Mouse (Mus musculus) right cerebral cortex, adult 2 months (tissue): ENCODE results near the gene Crym.

ENCODE experiments used
- DNase-seq, 2 experiments: peaks; one replicate each; pipeline ENCODE4 v3.0.0; 2021 to 2022; ENCODE audit warnings: low spot score in 2 of 2

Crym gene

GRCm38 (mm10) chr7:120201771-120202170 lies at the start of gene Crym:
Gene Crym (minus strand): TSS chr7:120202111.
- peak; percentile 29 to 41 for DNase-seq

GRCm38 (mm10) chr7:120241092-120241491 lies 39.2 kb upstream of the Crym start:
- no peak for DNase-seq

DNA sequence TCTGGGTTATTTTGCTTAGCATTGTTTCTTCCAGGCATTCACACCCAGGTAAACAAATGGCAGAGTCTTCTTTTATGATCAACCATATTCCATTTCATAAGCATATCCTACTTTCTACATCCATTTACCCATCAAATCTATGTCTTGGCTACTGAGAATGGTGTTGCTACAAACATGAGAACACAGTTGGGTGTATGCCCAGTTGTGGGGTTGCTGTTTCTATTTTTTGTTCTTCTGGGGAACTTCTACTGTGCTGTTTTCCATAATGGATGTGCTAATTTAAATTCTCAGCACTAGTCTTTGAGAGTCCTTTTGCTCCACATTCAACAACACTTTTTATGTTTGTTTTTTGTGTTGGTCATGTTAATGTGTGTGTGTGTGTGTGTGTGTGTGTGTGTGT lies 26.6 kb upstream of the Crym start:
- peak; percentile 48 to 49 for DNase-seq

DNA sequence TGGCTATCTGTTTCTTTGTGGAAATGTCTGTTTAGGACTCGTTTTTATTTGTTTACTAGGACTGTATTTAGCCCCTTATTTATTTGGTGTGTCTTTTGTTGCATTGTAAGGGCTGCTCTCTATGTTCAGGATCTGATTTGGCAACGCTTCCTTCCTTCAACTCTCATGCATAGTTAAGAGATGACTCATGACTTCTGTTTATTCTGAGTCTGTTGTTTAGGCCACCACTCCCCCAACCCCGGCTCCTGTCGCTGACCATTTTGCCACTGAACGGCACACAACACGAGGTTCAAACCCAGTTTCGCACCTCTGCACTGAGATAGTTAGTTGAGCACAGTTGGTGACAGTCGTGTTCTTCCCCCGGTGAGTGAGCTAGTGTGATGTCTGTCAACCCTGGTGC lies 4.1 kb upstream of the Crym start:
- DNase-seq = no peak

DNA sequence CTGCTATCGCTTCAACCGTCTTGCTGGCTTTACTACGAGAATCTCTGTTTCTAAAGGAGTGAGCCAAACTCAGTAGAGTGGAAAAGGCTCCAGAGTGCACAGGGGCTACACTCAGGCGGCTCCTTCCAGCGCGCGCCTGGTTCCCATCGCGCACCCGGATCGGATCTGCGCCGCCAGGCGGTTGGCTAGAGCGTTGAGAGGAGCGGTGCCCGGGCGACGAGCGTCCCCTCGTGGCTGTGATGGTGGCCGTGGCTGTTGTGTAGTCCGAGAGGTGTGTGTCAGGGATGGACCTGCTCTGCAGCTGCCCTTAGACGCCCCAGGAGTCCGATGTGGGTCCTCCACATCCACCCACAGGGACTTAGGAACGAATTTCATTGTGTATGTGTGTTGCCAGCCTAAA lies 1.9 kb upstream of the Crym start, which contains the start of gene Abca14:
Gene Abca14, plus strand, starts transcription at position 173 of the 400 bp plus-strand sequence.
- peak; percentile 88 to 91 for DNase-seq

- DNase-seq = no peak
These were observed 623 bp downstream of the Crym start for GRCm38 (mm10) chr7:120201231-120201744.

GRCm38 (mm10) chr7:120195207-120195606 lies 6.7 kb downstream of the Crym start:
- no peak for DNase-seq

DNA sequence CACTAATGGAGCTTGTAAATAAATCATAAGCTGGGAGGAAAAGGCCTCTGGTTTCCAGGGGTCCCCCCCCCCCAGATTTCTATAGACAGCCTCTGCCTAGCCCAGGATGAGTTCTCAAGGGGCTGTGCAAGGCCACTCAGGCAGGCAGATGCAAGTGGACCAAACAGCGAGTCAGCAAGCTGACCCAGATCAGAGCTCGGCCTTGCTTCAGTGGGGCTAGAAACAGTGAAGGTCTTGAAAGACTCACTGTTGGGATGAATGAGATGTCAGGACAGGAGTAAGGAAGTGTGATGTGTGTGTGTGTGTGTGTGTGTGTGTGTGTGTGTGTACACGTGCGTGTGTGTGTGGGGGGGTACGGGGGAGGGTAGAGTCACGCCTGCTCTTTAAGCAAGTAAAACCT lies 9.1 kb downstream of the Crym start:
- DNase-seq = no peak

DNA sequence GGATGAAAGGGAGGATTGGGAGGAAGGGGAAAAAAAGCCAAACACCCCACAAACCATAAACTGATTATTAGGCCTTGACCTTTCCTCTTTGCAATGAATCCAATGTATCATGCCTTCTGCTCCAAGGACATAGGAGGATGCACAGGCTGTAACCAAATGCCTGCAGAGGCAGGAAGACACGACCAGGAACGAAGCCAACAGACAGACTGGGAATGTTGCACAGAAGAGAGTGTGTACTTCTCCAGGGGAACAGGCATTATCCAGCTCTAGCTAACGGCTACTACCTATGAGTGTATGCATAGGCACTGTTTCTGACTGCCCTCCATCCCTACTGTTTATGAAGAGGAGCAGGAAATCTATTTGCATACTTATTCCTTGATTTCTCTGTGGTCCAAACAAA lies 9.7 kb downstream of the Crym start:
- DNase-seq = no peak

- no peak for DNase-seq
These were observed 11.7 kb downstream of the Crym start for GRCm38 (mm10) chr7:120190150-120190665.

- DNase-seq = no peak
These were observed 12.4 kb downstream of the Crym start for GRCm38 (mm10) chr7:120189369-120190149.

DNA sequence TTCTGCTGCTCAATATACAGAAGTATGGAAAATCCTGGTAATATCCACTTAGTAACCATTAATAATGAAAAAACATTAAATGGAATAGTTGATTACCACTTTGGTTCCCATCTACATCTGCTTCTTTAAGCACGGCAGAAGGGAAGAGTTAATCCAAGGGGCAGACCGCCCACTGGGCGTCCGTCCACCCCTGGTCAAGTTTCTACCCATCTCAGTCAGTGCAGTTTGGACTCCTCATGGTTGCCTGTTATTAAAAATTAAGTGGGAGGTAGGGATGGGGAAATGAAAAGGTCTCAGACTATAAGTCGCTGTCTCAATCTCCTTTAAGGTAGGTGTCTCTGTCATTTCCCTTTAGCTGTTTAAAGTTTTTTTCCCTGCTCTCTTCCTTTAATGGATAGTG lies 13.0 kb downstream of the Crym start:
- DNase-seq = no peak

DNA sequence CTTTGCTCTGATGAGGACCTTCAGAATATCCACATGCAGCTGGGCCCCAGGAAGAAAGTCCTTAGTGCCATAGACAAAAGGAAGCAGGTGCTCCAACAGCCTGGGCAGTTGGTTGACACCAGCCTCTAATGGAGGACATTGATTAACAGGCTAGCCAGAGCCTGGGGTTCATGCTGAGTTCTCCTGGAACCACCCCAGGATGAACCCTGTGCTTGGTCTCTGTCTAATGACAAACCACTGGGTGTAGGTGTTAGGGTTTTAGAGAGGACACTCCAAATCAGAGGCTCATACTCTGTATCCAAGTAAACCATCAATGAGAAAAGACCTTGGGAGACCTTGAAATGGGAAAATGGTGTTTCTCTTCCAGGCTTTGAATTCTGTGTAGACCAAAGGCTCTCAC lies 19.0 kb downstream of the Crym start:
- no peak for DNase-seq

DNA sequence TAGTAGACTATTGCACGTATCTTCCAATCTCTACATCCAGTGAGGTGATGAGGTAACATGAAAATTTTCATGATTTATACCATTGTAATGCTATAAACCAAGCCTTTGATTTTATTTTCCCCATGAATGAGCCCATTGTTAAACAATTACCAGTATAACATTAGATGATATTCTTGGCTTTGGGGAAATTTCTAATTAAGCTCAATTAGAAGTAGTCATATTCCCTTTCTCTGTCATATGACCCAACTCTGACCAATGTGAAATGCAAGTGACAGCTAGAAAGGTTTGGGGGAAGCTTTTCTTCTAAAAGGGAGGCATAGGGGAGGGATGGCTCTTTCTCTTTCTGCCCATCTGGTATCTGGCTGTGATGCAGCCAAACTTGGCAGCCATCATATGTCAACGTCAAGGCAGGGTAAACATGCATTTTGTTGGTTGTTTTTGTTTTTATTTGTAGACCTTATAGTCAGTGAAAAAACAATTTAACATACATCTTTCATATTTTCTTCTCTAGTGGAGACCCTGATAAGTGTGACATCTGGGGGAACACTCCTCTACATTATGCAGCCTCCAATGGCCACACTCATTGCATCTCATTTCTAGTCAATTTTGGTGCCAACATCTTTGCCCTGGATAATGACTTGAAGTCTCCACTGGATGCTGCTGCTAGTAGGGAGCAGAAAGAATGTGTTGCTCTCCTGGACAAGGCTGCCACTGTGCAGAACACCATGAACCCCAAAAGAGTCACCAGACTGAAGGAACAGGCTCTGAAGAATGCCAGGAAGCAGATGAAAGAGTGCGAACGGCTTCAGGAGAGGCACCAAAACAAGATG lies 20.3 kb downstream of the Crym start:
- DNase-seq = no peak

DNA sequence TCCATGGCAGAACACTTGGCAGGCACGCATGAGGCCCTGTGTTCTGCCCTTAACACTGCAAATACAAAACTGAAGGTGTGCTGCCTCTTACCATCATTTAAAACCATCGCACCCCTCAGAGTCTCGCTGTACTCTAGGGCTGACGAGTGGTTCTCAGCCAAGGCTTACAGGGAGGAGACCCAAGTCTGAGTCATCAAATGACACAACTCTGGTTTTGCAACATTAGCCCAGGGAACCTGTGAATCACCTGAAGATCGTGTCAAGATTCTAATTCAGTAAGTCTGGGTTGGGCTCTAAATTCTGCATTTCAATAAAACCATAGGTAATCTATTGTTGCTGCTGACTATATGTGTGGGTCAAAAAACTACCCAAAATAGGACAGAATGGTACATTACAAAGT lies 21.4 kb downstream of the Crym start:
- DNase-seq = no peak

DNA sequence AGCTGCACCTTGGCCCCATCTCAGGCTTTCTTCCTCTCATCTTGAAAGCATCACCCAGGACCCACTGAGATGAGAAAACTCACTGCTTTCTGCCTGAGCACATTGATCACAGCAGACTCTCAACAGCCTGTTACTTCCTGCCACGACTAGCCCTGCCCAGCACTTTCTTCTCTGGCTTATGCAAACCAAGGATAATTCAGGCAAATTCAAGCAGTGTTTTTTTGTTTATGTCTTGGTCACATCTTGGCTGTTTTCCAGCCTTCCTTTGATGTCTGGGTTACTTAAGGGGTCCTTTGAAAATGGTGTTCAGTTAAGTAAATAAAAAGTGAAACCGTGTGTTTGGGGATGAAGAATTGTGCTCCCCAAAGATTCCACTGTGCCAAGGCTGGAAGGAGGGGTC lies 23.0 kb downstream of the Crym start:
- DNase-seq = no peak

- no peak for DNase-seq
These were observed 24.3 kb downstream of the Crym start for GRCm38 (mm10) chr7:120177611-120178010.

DNA sequence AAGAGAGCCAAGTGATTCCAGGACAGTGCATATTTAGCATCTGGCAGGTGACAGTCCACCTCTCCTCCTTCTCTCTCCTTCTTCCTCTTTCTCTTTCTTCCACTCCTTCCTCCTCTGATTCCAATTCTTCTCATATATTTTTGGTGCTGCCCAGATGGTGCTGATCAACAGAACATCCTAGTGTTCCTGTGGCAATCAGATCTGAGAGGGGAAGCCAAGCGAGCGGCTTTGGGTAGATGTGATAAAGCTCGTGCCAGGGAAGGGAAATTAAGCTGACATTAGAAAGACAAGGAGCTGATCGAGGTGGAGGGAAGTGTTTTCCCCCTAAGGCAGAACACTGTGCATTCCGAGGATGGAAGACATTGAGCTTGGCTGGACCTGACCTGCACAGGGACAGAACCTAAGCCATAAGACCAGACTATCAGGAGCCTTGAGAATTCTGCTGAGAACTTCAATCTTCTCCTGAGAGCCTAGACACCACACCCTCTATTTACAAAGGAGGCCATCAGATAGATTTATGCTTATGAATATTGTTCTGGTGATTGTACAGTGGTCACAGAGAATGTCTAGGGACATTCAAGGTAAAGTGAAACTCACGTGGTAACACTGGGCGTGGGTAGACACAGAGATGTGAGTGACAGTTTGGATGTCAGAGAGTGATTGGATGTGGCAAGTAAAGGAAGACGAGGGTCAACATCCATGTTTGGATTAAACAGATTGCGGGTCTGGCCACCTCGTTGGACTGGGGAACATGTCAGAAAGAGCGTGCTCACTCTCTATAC lies 27.0 kb downstream of the Crym start:
- DNase-seq = peak in 1 of 2 experiments; percentile 20

GRCm38 (mm10) chr7:120173603-120174244 lies 28.2 kb downstream of the Crym start, which contains the start of gene Anks4b:
Gene Anks4b (plus strand): TSS chr7:120173858.
- DNase-seq = no peak

DNA sequence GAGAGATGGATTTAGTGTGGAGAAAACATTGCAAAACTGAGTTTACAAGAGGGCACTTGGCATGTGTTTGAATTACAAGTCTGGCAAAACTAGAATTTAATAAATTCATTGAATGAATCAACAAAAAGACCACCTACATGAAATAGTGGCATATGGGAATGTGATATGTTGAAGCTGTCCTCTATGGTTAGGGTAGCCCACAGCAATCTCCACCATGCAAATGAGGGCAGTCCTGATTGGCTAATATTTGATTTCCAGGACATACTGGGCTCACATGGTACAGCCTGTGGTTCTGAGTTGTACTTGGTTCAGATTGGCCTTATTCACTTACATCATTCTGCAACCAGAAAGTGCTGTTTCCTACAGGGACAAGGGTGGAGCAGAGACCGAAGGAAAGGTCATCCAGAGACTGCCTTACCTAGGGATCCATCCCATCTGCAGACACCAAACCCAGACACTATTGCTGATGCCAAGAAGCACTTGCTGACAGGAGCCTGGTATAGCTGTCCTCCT lies 29.7 kb downstream of the Crym start:
- DNase-seq = no peak
